Mouse (Mus musculus) neural tube, embryonic 11.5 days (tissue): Measurements from ENCODE around the gene Amh. TPM values are rescaled to one million over a fixed set of nuclear protein-coding genes. Genes with fewer than 3 reads are reported as not detected.
A peak's percentile ranks its signal among the peaks of the same experiment; 100 is the strongest.

ENCODE experiments used
- ATAC-seq: fragments of 200-750 bp; cut with Nextera tagmentation; 2 replicates; pipeline ENCODE4 v1.8.0; 2017; ENCODE audit warnings: moderate number of reproducible peaks, mild to moderate bottlenecking, moderate TSS enrichment, moderate library complexity; ENCODE audit not compliant: insufficient read depth, low FRiP score, low TSS enrichment
- DNase-seq: peaks from one replicate; pipeline ENCODE4 v3.0.0-alpha.2; 2015; ENCODE audit warnings: low spot score
- H3K27ac ChIP-seq: fragments of 300-500 bp; sonication (generic); 2 replicates; pipeline ENCODE4 v1.5.1; 2014; ENCODE audit warnings: low read depth, mild to moderate bottlenecking, low read length
- H3K27me3 ChIP-seq: fragments of 300-500 bp; sonication (generic); 2 replicates; pipeline ENCODE4 v1.6.1; 2014; ENCODE audit warnings: mild to moderate bottlenecking, low read length, mixed read lengths; ENCODE audit not compliant: control insufficient read depth, insufficient read depth
- H3K36me3 ChIP-seq: fragments of 300-500 bp; sonication (generic); 2 replicates; pipeline ENCODE4 v1.6.1; 2014; ENCODE audit warnings: mild to moderate bottlenecking, low read length, moderate library complexity, mixed read lengths; ENCODE audit not compliant: control insufficient read depth, insufficient read depth
- H3K4me1 ChIP-seq: fragments of 300-500 bp; sonication (generic); 2 replicates; pipeline ENCODE4 v1.6.1; 2014; ENCODE audit warnings: low read length, mixed read lengths; ENCODE audit not compliant: control insufficient read depth, insufficient read depth
- H3K4me2 ChIP-seq: fragments of 300-500 bp; sonication (generic); 2 replicates; pipeline ENCODE4 v1.6.1; 2014; ENCODE audit warnings: low read depth, mild to moderate bottlenecking, moderate library complexity
- H3K4me3 ChIP-seq: fragments of 300-500 bp; sonication (generic); 2 replicates; pipeline ENCODE4 v1.5.1; 2014; ENCODE audit warnings: low read depth, low read length
- H3K9ac ChIP-seq: fragments of 300-500 bp; sonication (generic); 2 replicates; pipeline ENCODE4 v1.6.1; 2014; ENCODE audit warnings: mild to moderate bottlenecking, low read length
- H3K9me3 ChIP-seq: fragments of 300-500 bp; sonication (generic); 2 replicates; pipeline ENCODE4 v1.6.1; 2016; ENCODE audit warnings: low read length; ENCODE audit not compliant: control insufficient read depth
- WGBS: fragments of 180-500 bp; shearing (Covaris S2); extraction: QIAGEN DNeasy Blood & Tissue Kit; methylation state at CpG from one replicate; pipeline ENCODE4 v1.1.7; 2014; 5-methylcytosine and 5-hydroxymethylcytosine counted together
- polyA plus RNA-seq: library from polyadenylated mRNA; unstranded; fragments of >200 nt; fragmentation: Nextera tagmentation; extraction: Ambion mirVana; gene quantifications from 2 replicates; pipeline ENCODE4 v1.2.1, GENCODE M21; 2014

Amh gene
- polyA plus RNA-seq, 1 experiment from 2014 or later: not detected

DNA sequence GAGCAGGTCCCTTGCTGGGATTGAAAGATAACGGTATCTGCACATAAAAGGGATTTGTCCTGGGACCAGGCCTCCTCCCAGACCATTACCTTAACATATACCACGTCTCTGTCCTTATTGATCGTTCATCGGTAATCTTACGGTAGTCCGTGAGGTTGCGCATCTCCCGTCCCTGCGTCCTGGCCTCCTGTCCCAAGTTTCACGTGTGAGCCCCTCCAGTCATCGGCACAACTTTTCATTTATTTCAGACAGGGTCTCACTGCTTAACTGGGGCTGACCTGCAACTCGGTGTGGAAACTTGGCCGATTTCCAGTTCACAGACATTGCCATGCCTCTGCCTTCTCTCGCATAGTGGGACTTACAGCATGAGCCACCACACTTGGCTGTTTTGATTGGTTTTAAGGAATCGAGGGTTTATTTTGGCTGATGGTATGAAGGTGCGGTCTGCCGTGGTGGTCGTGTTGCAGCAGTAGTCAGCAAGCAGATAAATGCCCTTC lies 5.9 kb upstream of the Amh start:
- H3K27ac ChIP-seq: peak overlapping the region; percentile 95
- no peaks in the 10 kb centered on the region for H3K27me3 ChIP-seq
- H3K9me3 ChIP-seq: no peaks in the 10 kb centered on the region
- ATAC-seq: no peak
- peaks cover 33% of the 10 kb centered on the region for H3K36me3 ChIP-seq
- peak overlapping the region; percentile 93 for H3K9ac ChIP-seq
- H3K4me2 ChIP-seq: peak overlapping the region; percentile 84
- 2% methylated on average over 18 of the region's 18 CpGs for WGBS
- DNase-seq: no peak
- peak overlapping the region; percentile 92 for H3K4me3 ChIP-seq
- H3K4me1 ChIP-seq: peaks cover 18% of the 10 kb centered on the region

DNA sequence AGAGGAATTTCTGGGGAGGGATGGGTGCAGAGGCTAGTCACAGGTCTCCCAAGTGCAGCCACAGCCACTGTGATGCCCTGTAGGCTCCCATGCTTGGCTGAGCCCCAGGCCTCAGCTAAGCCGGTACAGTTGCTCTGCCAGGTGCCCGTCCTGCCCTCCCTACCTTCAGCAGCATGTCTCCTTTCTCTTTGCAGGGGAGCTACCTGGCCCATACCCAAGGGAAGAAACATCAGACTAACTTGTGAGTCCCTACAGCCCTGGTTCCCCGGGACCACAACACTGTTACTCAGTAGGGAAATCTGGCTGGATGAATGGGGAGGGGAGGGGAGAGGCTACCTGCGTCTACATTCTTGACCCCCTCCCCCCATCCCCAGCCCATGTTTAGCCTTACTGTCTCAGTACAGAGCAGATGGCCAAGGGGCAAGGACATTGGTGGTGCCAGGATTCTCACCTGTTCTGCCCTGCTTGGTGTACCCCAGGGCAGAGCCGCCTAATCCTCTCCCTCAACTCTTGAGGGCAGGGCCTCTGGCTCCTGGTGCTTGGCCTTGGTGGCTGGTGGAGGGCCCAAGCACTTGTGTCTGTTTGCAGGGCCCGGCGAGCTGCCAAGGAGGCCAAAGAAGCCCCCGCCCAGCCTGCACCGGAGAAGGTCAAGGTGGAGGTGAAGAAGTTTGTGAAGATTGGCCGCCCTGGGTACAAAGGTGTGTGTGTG lies 2.7 kb upstream of the Amh start:
- DNase-seq (no peak), ATAC-seq (no peak)
- Histone ChIP-seq H3K9ac (no peak overlapping the region), H3K4me2 (no peak overlapping the region), H3K4me3 (no peak overlapping the region), H3K36me3 (peaks cover 33% of the 10 kb centered on the region), H3K27ac (no peak overlapping the region), H3K4me1 (peaks cover 20% of the 10 kb centered on the region), H3K9me3 (no peaks in the 10 kb centered on the region), H3K27me3 (no peaks in the 10 kb centered on the region; the same call in 1 of the 2 replicates)
- 92% methylated on average over 10 of the region's 10 CpGs for WGBS

DNA sequence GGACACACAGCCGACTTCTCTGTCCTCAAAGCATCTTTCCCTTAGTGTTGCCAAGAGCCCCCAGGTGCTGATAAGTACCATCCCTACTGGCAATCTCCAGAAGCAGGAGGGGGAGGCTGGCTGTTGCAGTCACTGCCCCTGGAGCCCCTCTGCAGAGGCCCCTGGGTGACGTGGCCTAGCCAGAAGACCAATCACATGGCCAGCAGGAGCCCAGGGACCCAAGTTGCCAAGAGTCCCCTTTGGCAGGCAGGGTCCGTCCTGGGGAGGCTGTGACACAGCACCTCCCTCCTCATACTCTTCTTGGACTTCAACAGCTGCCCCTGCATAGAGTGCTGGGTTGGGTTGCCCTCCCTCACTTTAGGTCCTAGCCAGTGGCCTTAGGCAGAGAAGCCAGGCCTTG lies 2.0 kb upstream of the Amh start:
- Histone ChIP-seq H3K36me3 (peaks cover 33% of the 10 kb centered on the region), H3K4me2 (no peak overlapping the region), H3K4me3 (no peak overlapping the region), H3K27me3 (no peaks in the 10 kb centered on the region; the same call in 1 of the 2 replicates), H3K4me1 (peaks cover 19% of the 10 kb centered on the region), H3K27ac (no peak overlapping the region), H3K9me3 (no peaks in the 10 kb centered on the region), H3K9ac (no peak overlapping the region)
- ATAC-seq (no peak), DNase-seq (no peak)
- WGBS: 87% methylated on average over 3 of the region's 3 CpGs

DNA sequence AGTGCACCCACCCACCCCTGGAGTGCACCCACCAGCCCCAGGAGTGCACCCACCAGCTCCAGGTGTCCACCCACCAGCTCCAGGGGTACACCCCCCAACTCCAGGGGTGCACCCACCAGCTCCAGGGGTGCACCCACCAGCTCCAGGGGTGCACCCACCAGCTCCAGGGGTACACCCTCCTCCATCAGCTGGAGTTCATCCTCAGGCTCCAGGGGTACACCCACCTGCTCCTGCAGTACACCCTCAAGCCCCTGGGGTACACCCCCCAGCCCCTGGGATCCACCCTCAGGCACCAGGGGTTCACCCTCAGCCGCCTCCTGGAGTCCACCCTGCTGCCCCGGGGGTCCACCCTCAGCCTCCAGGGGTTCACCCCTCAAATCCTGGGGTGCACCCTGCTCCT lies 703 bp upstream of the Amh start:
- no peak overlapping the region for H3K9ac ChIP-seq
- H3K4me3 ChIP-seq: no peak overlapping the region
- no peak overlapping the region for H3K27ac ChIP-seq
- peaks cover 28% of the 10 kb centered on the region for H3K4me1 ChIP-seq
- WGBS: 90% methylated on average over 2 of the region's 2 CpGs
- H3K4me2 ChIP-seq: no peak overlapping the region
- peaks cover 12% of the 10 kb centered on the region for H3K27me3 ChIP-seq
- no peaks in the 10 kb centered on the region for H3K9me3 ChIP-seq
- ATAC-seq (no peak), DNase-seq (no peak)
- peaks cover 33% of the 10 kb centered on the region for H3K36me3 ChIP-seq

DNA sequence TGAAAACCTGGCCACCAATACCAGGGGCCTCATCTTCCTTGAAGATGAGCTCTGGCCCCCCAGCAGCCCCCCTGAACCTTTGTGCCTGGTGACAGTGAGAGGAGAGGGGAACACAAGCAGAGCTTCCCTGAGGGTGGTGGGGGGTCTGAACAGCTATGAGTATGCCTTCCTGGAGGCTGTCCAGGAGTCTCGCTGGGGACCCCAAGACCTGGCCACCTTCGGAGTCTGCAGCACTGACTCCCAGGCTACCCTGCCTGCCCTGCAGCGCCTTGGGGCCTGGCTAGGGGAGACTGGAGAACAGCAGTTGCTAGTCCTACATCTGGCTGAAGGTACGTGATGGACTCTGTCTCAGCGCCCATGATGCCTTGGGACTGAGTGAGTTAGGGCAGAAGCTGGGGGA lies 279 bp downstream of the Amh start:
- 81% methylated on average over 3 of the region's 5 CpGs for WGBS
- no peaks in the 10 kb centered on the region for H3K9me3 ChIP-seq
- H3K36me3 ChIP-seq: peaks cover 33% of the 10 kb centered on the region
- no peak overlapping the region for H3K27ac ChIP-seq
- H3K4me1 ChIP-seq: peaks cover 25% of the 10 kb centered on the region
- no peak for DNase-seq
- ATAC-seq: no peak
- H3K4me3 ChIP-seq: no peak overlapping the region
- H3K4me2 ChIP-seq: no peak overlapping the region
- H3K27me3 ChIP-seq: peaks cover 19% of the 10 kb centered on the region
- no peak overlapping the region for H3K9ac ChIP-seq

DNA sequence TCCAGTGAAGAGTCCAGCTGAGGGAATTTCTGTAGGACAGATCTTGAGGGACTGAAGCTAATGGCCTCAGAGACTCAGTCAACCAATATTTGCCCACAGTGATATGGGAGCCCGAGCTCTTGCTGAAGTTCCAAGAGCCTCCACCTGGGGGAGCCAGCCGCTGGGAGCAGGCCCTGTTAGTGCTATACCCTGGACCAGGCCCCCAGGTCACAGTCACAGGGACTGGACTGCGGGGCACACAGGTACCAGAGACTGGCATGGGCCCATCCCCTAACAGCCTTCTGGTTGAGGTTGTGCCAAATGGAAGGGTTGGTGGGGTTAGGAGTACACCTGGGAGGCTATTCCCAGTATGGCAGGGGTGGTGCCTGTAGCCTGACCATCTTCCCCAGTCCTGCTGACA lies 882 bp downstream of the Amh start:
- Histone ChIP-seq H3K4me3 (no peak overlapping the region), H3K27ac (no peak overlapping the region), H3K27me3 (peaks cover 21% of the 10 kb centered on the region), H3K4me2 (no peak overlapping the region), H3K4me1 (peaks cover 25% of the 10 kb centered on the region), H3K9ac (no peak overlapping the region), H3K9me3 (no peaks in the 10 kb centered on the region), H3K36me3 (peaks cover 33% of the 10 kb centered on the region)
- WGBS: 19% methylated on average over 3 of the region's 3 CpGs
- DNase-seq: peak; percentile 78
- ATAC-seq: peak; percentile 27; the same call in 1 of the 2 replicates

DNA sequence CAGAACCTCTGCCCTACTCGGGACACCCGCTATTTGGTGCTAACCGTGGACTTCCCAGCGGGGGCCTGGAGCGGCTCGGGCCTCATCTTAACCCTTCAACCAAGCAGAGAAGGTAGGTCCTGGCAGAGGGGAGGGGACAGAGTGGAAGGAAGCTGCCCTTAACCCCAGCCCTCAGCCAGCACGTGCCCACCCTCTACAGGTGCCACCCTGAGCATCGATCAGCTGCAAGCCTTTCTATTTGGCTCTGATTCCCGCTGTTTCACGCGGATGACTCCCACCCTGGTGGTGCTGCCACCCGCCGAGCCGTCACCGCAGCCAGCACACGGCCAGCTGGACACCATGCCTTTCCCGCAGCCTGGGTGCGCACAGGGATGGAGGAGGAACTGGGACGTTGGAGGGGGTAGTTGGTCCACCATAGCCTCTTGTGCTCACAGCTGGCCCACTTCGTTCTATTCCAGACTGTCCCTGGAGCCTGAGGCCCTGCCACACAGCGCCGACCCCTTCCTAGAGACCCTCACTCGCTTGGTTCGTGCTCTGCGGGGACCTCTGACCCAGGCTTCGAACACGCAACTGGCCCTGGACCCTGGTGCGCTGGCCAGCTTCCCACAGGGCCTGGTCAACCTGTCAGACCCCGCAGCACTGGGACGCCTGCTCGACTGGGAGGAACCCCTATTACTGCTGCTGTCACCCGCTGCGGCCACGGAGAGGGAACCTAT lies 1.5 kb downstream of the Amh start:
- 43% methylated on average over 34 of the region's 34 CpGs for WGBS

DNA sequence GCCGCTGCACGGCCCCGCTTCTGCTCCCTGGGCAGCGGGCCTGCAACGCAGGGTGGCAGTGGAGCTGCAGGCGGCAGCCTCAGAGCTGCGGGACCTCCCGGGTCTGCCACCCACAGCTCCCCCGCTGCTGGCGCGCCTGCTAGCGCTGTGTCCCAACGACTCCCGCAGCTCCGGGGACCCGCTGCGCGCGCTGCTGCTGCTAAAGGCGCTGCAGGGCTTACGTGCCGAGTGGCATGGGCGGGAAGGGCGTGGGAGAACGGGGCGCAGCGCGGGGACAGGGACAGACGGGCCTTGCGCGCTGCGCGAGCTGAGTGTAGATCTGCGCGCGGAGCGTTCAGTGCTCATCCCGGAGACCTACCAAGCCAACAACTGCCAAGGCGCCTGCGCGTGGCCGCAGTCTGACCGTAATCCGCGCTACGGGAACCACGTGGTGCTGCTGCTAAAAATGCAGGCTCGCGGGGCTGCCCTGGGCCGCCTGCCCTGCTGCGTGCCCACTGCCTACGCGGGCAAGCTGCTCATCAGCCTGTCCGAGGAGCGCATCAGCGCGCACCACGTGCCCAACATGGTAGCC lies 2.1 kb downstream of the Amh start:
- H3K27ac ChIP-seq: peak overlapping the region; percentile 64
- peaks cover 21% of the 10 kb centered on the region for H3K27me3 ChIP-seq
- H3K36me3 ChIP-seq: peaks cover 26% of the 10 kb centered on the region
- peak overlapping the region; percentile 41 for H3K4me3 ChIP-seq
- no peaks in the 10 kb centered on the region for H3K9me3 ChIP-seq
- DNase-seq: peak; percentile 83
- H3K4me2 ChIP-seq: peak overlapping the region; percentile 91
- H3K9ac ChIP-seq: peak overlapping the region; percentile 62
- peaks cover 25% of the 10 kb centered on the region for H3K4me1 ChIP-seq
- ATAC-seq: peak; percentile 78
- 2% methylated on average over 51 of the region's 58 CpGs for WGBS

More for the DNA sequence above, 1.5 kb downstream of the Amh start:
- ATAC-seq: no peak
- Histone ChIP-seq H3K9ac (peak overlapping the region; percentile 62), H3K36me3 (peaks cover 32% of the 10 kb centered on the region), H3K4me3 (peak overlapping the region; percentile 41), H3K27ac (peak overlapping the region; percentile 64), H3K4me2 (peak overlapping the region; percentile 91), H3K9me3 (no peaks in the 10 kb centered on the region), H3K27me3 (peaks cover 21% of the 10 kb centered on the region), H3K4me1 (peaks cover 25% of the 10 kb centered on the region)
- no peak for DNase-seq
